Mouse (Mus musculus) midbrain, embryonic 14.5 days (tissue): Measurements from ENCODE around the gene Grin2a. TPM values are rescaled to one million over a fixed set of nuclear protein-coding genes. Genes with fewer than 3 reads are reported as not detected.
A peak's percentile ranks its signal among the peaks of the same experiment; 100 is the strongest.

ENCODE experiments used
- ATAC-seq: fragments of 200-750 bp; cut with Nextera tagmentation; 2 replicates; pipeline ENCODE4 v1.8.0; 2017; ENCODE audit warnings: moderate number of reproducible peaks, moderate library complexity; ENCODE audit not compliant: low FRiP score, low TSS enrichment
- DNase-seq: peaks from one replicate; pipeline ENCODE4 v3.0.0-alpha.2; 2015
- H3K27ac ChIP-seq: fragments of 300-500 bp; sonication (generic); replicated peaks from 2 replicates; pipeline ENCODE4 v1.5.1; 2014; ENCODE audit warnings: mild to moderate bottlenecking, low read depth, low read length, moderate library complexity
- H3K27me3 ChIP-seq: fragments of 300-500 bp; sonication (generic); 2 replicates; pipeline ENCODE4 v1.6.1; 2014; ENCODE audit warnings: low read length, control low read depth, mixed read lengths; ENCODE audit not compliant: control insufficient read depth, insufficient read depth
- H3K36me3 ChIP-seq: fragments of 300-500 bp; sonication (generic); 2 replicates; pipeline ENCODE4 v1.6.1; 2014; ENCODE audit warnings: low read length, control low read depth; ENCODE audit not compliant: control insufficient read depth, insufficient read depth
- H3K4me1 ChIP-seq: fragments of 300-500 bp; sonication (generic); 2 replicates; pipeline ENCODE4 v1.6.1; 2014; ENCODE audit warnings: mild to moderate bottlenecking, antibody characterized with exemption, low read length, control low read depth; ENCODE audit not compliant: control insufficient read depth, insufficient read depth
- H3K4me2 ChIP-seq: fragments of 300-500 bp; sonication (generic); 2 replicates; pipeline ENCODE4 v1.6.1; 2014; ENCODE audit warnings: mild to moderate bottlenecking, low read length, moderate library complexity
- H3K4me3 ChIP-seq: fragments of 300-500 bp; sonication (generic); replicated peaks from 2 replicates; pipeline ENCODE4 v1.5.1; 2014; ENCODE audit warnings: low read depth, low read length
- H3K9ac ChIP-seq: fragments of 300-500 bp; sonication (generic); replicated peaks from 2 replicates; pipeline ENCODE4 v1.6.1; 2014; ENCODE audit warnings: mild to moderate bottlenecking, low read length, moderate library complexity
- H3K9me3 ChIP-seq: fragments of 300-500 bp; sonication (generic); 2 replicates; pipeline ENCODE4 v1.6.1; 2016; ENCODE audit warnings: low read length, control low read depth, mixed read lengths; ENCODE audit not compliant: control insufficient read depth
- WGBS: fragments of 180-500 bp; shearing (Covaris S2); extraction: QIAGEN DNeasy Blood & Tissue Kit; methylation state at CpG from one replicate; pipeline ENCODE4 v1.1.7; 2014; 5-methylcytosine and 5-hydroxymethylcytosine counted together
- polyA plus RNA-seq: library from polyadenylated mRNA; unstranded; fragments of >200 nt; fragmentation: Nextera tagmentation; extraction: Ambion mirVana; gene quantifications from 2 replicates; pipeline ENCODE4 v1.2.1, GENCODE M21; 2014

Gene Grin2a
- polyA plus RNA-seq, 1 experiment from 2014 or later: 2.4 TPM

GRCm38 (mm10) chr16:10003001-10003400 is 7.6 kb upstream of the Grin2a start:
- 59% methylated on average over 1 of the region's 1 CpGs for WGBS
- no peaks in the 10 kb centered on the region for H3K27me3 ChIP-seq
- H3K9ac ChIP-seq: no peak overlapping the region
- no peak overlapping the region for H3K4me3 ChIP-seq
- DNase-seq (no peak), ATAC-seq (no peak)
- H3K4me2 ChIP-seq: no peak overlapping the region
- H3K36me3 ChIP-seq: no peaks in the 10 kb centered on the region
- H3K4me1 ChIP-seq: no peaks in the 10 kb centered on the region
- no peak overlapping the region for H3K27ac ChIP-seq
- H3K9me3 ChIP-seq: no peaks in the 10 kb centered on the region

- Histone ChIP-seq H3K36me3 (no peaks in the 10 kb centered on the region), H3K4me2 (no peak overlapping the region), H3K9me3 (no peaks in the 10 kb centered on the region), H3K27ac (no peak overlapping the region), H3K27me3 (no peaks in the 10 kb centered on the region), H3K9ac (no peak overlapping the region), H3K4me1 (no peaks in the 10 kb centered on the region), H3K4me3 (no peak overlapping the region)
- WGBS: 28% methylated on average over 1 of the region's 1 CpGs
- DNase-seq (no peak), ATAC-seq (no peak)
Measured at GRCm38 (mm10) chr16:10001601-10002000, 6.2 kb upstream of the Grin2a start.

DNA sequence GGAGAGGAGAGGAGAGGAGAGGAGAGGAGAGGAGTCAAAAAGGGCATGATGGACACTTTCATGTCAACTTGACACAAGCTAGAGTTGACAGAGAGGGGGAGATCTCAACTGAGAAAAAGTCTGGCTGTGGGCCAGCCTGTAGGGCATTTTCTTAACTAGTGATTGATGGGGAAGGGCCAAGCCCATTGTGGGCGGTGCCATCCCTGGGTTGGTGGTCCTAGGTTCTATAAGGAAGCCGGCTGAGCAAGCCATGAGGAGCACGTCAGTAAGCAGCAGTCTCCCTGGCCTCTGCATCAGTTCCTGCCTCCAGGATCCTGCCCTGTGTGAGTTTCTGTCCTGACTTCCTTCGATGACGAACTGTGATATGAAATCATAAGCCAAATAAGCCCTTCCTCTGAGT is 4.6 kb upstream of the Grin2a start:
- Histone ChIP-seq H3K9ac (no peak overlapping the region), H3K27me3 (peaks cover 11% of the 10 kb centered on the region), H3K4me3 (no peak overlapping the region), H3K9me3 (no peaks in the 10 kb centered on the region), H3K4me1 (no peaks in the 10 kb centered on the region), H3K27ac (no peak overlapping the region), H3K4me2 (no peak overlapping the region), H3K36me3 (no peaks in the 10 kb centered on the region)
- DNase-seq (no peak), ATAC-seq (no peak)
- 78% methylated on average over 5 of the region's 5 CpGs for WGBS

- no peak for ATAC-seq
- Histone ChIP-seq H3K4me1 (peaks cover 6% of the 10 kb centered on the region), H3K4me3 (no peak overlapping the region), H3K9me3 (no peaks in the 10 kb centered on the region), H3K36me3 (no peaks in the 10 kb centered on the region), H3K27ac (no peak overlapping the region), H3K27me3 (peaks cover 27% of the 10 kb centered on the region), H3K4me2 (no peak overlapping the region), H3K9ac (no peak overlapping the region)
- no peak for DNase-seq
Measured at GRCm38 (mm10) chr16:9997931-9998330, 2.6 kb upstream of the Grin2a start.

- H3K27ac ChIP-seq: 0 out of 2 replicates have a peak overlapping the region, but pooled peaks have one; percentile 61
- ATAC-seq (no peak), DNase-seq (peak; percentile 51)
- WGBS: 18% methylated on average over 13 of the region's 13 CpGs
- no peaks in the 10 kb centered on the region for H3K9me3 ChIP-seq
- peak overlapping the region; percentile 50 for H3K4me3 ChIP-seq
- H3K36me3 ChIP-seq: no peaks in the 10 kb centered on the region
- H3K27me3 ChIP-seq: peaks cover 43% of the 10 kb centered on the region
- H3K4me2 ChIP-seq: peak overlapping the region; percentile 95
- H3K9ac ChIP-seq: peak overlapping the region; percentile 57
- peaks cover 7% of the 10 kb centered on the region for H3K4me1 ChIP-seq
Measured at GRCm38 (mm10) chr16:9995814-9996210, 452 bp upstream of the Grin2a start.

DNA sequence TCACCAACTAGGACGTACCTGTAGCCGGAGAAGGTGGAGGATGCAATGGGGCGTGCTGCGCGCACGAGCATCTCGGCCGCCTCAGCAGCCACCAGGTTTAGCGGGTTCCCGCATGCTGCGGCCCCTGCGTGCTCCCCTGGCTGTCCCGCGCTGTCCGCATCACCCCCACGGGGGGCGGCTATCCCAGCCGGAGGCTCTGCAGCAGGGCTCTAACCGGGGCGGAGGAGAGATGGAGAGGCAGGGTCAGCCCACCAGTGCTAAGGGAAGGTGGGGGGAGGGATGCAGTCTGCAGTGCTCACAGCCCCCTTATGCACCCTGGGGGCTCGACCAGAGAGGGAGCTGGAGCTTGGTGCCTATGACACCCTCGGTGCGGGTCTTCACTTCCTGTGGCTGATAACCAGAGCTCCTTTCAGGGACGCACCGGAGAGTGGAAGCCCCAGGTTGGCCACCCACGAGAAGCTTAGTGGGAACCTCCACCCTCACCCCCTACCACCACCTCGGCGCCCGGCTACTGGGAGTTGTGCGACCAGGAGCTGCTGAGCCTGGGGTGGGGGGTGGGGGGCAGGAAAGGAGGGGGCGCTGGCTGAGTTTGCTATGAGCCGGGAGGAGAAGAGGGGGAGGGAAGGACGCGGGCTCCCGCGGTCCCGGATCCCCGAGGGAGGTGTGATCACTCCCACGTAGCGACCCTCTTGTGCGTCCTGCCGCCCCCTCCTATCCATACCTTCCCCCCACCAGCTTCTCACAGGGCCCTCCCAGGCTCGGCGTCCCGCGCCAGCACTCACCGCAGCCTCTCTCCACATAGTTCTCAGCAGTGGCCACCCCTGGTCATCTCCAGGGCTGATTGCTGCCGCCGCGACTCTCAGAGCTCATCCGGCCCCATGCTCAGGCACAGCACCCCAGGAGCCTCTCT is 1.1 kb downstream of the Grin2a start:
- Histone ChIP-seq H3K4me2 (peak overlapping the region; percentile 95), H3K27ac (peak overlapping the region; percentile 55; the same call in 1 of the 2 replicates), H3K9ac (peak overlapping the region; percentile 57), H3K9me3 (no peaks in the 10 kb centered on the region), H3K27me3 (peaks cover 45% of the 10 kb centered on the region), H3K36me3 (no peaks in the 10 kb centered on the region), H3K4me1 (peaks cover 7% of the 10 kb centered on the region), H3K4me3 (peak overlapping the region; percentile 50)
- ATAC-seq: peak; percentile 46
- under 1% methylated on average over 46 of the region's 51 CpGs for WGBS
- no peak for DNase-seq

DNA sequence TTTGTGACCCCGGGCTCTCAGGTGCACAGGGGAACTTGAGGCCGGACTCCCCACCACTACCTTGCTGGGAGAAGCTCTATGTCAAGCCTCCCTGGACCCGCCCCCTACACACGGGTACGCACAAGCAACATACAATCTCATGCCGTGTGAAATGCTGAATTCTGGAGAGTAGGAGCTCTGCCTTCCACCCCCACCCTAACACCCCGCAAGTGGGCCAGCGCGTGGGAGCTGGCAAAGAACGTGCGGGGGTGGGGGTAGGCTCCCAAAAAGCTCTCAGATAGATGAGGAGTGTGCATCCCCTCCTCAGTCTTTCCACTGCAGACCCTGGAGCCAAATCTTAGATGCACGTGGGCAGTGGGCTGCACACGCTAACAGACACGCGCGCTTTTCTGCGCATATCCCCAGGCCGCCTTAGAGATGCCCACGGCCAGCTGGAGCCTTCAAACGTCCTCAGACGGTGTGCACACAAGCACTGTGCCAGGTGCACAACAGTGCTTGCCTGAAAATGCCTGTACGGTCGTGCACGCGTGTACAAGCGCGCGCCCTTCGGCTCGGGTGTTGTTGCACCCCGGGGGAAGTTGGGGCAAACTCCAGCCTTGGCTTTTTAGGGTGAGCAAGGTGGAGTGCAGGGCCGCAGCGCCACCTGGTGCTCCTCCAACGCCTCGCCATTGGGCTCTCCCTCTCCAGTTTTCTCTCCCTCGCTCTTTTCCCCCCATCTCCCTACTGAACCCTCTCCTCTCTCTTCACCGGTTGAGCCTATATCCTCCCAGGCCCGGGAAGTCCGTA is 1.9 kb downstream of the Grin2a start:
- DNase-seq (peak; percentile 88), ATAC-seq (peak; percentile 67)
- Histone ChIP-seq H3K9ac (peak overlapping the region; percentile 57), H3K36me3 (no peaks in the 10 kb centered on the region), H3K27ac (peak overlapping the region; percentile 55; the same call in 1 of the 2 replicates), H3K27me3 (peaks cover 45% of the 10 kb centered on the region), H3K4me2 (peak overlapping the region; percentile 95), H3K4me1 (peaks cover 7% of the 10 kb centered on the region), H3K9me3 (no peaks in the 10 kb centered on the region), H3K4me3 (peak overlapping the region; percentile 50)
- WGBS: 1% methylated on average over 39 of the region's 39 CpGs

DNA sequence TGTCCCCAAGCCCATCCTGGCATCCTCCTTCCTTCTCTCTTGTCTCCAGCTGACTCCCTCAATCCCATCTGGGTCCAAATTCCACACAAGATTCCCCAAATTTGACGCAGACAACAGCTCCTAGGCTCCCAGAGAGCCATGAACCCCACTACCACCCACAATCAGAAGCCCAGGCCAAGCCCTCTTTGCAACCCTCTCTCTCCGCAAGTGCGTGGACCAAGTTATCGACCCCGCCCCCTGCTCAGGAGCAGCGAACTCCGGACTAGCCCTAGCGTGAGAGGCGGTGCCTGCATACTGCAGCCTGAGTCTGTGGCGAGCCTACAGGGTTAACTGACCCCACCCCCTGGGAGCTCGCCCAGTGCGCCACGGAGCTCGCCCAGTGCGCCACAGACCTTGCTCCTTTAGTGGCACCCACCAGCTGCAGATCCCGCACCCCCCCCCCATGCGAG is 2.6 kb downstream of the Grin2a start:
- DNase-seq (peak; percentile 32), ATAC-seq (0 out of 2 replicates have a peak, but pooled peaks have one; percentile 14)
- Histone ChIP-seq H3K4me3 (peak overlapping the region; percentile 50), H3K27ac (no peak overlapping the region), H3K4me2 (peak overlapping the region; percentile 95), H3K27me3 (peaks cover 45% of the 10 kb centered on the region), H3K9ac (peak overlapping the region; percentile 57; the same call in 1 of the 2 replicates), H3K4me1 (peaks cover 7% of the 10 kb centered on the region), H3K9me3 (no peaks in the 10 kb centered on the region), H3K36me3 (no peaks in the 10 kb centered on the region)
- WGBS: 1% methylated on average over 17 of the region's 17 CpGs
